Mouse (Mus musculus): ENCODE data around the gene Znhit6.

GRCm38 (mm10) chr3:145623047-145623446 lies 47.0 kb downstream of the Znhit6 start:
- no peak for TF ChIP-seq CTCF (IDR thresholded peaks at IDR 0.05)
- no peak for TF ChIP-seq EP300 (IDR thresholded peaks at IDR 0.05)
